Comparison of ENCODE assay signal across 9 mouse cellular contexts in genomic region chr11:50589060-50589459, GRCm38 (mm10). TPM values are rescaled to one million over a fixed set of nuclear protein-coding genes. Genes with fewer than 3 reads are reported as not detected.
DNase-seq lines count a peak whose midpoint lies in the region; ATAC-seq and TF ChIP-seq lines count a peak whose summit lies in the region.
"Had no signal": no experiment of that assay in that cellular context is flagged by ENCODE, and none has a peak within 500 bp of the region (broad histone marks: within the 10 kb centered on the region; RNA-seq: fewer than 3 reads in every experiment).

No protein-coding gene starts in this region.

- DNase-seq in cerebellum, adult 18-20 months: peak; percentile 40 to 67
- DNase-seq in cerebellum, adult 9-11 months: no peak
- DNase-seq in left cerebral cortex, adult 2 months (ENCODE audit: extremely low spot score in 1 of 2, low spot score in 2 of 2): peak in 1 of 2 experiments; percentile 51
- DNase-seq in left cerebral cortex, postnatal 36 days (ENCODE audit: low spot score in 2 of 2): no peak
- DNase-seq in ZHBTc4 (ENCODE audit: low read depth, low spot score): peak; percentile 68
- DNase-seq in gastrocnemius, postnatal 10 days: peak; percentile 67
- DNase-seq in midbrain, postnatal 0 days (ENCODE audit: low spot score): peak; percentile 22
- DNase-seq in Muller cell, postnatal 12 days (ENCODE audit: inconsistent ontology term): no peak

- WGBS in midbrain, postnatal 0 days: 46% methylated on average over 11 of the region's 11 CpGs

- no peak overlapping the region for H3K4me2 ChIP-seq in midbrain, postnatal 0 days (ENCODE audit: low read depth, low read length, poor library complexity, severe bottlenecking)
- H3K4me2 ChIP-seq: limb, embryonic 15.5 days had no signal

- no peak for ATAC-seq in midbrain, postnatal 0 days (ENCODE audit: low FRiP score)

- no peaks in the 10 kb centered on the region for H3K27me3 ChIP-seq in midbrain, postnatal 0 days (ENCODE audit: insufficient read depth, low read length)
- H3K27me3 ChIP-seq: limb, embryonic 15.5 days had no signal

- no peaks in the 10 kb centered on the region for H3K9me3 ChIP-seq in midbrain, postnatal 0 days (ENCODE audit: low read length)
- H3K9me3 ChIP-seq: limb, embryonic 15.5 days had no signal

- no peaks in the 10 kb centered on the region for H3K36me3 ChIP-seq in midbrain, postnatal 0 days (ENCODE audit: insufficient read depth, low read length)
- H3K36me3 ChIP-seq: limb, embryonic 15.5 days had no signal

- intact Hi-C loops in left cerebral cortex, adult 2 months (cut with DNase I): loop anchor here (5.0 kb wide), 1 partner anchor 147 kb away; no protein-coding TSS in a partner anchor
- intact Hi-C loops in left cerebral cortex, postnatal 36 days (cut with DNase I): no loop called here

- no peaks in the 10 kb centered on the region for H3K4me1 ChIP-seq in midbrain, postnatal 0 days (ENCODE audit: insufficient read depth, low read length)

- TF ChIP-seq CTCF in left cerebral cortex, adult 2 months (IDR thresholded peaks at IDR 0.05): peak; percentile 76
- TF ChIP-seq CTCF in midbrain, postnatal 0 days (IDR thresholded peaks at IDR 0.05): peak; percentile 80

- H3K4me3 ChIP-seq in left cerebral cortex, adult 2 months: no peak overlapping the region
- no peak overlapping the region for H3K4me3 ChIP-seq in midbrain, postnatal 0 days (ENCODE audit: low read depth, low read length)
- H3K4me3 ChIP-seq: limb, embryonic 15.5 days had no signal

- no peak overlapping the region for H3K9ac ChIP-seq in midbrain, postnatal 0 days (replicated peaks; ENCODE audit: low read length, poor library complexity, severe bottlenecking)
- H3K9ac ChIP-seq: limb, embryonic 15.5 days had no signal

- H3K27ac ChIP-seq in left cerebral cortex, adult 2 months: no peak overlapping the region
- H3K27ac ChIP-seq in midbrain, postnatal 0 days (ENCODE audit: low read depth, low read length): no peak overlapping the region
- H3K27ac ChIP-seq: limb, embryonic 15.5 days had no signal

RNA-seq across cellular contexts. Expression of gene Adamts2, which starts 12.8 kb away (rescaled TPM):
- 10 to 100 TPM; 10.9 to 13.0 TPM for total RNA-seq in left cerebral cortex, adult 2 months (2021)
- 10 to 100 TPM in 1 of 2 experiments, 1 to 10 TPM in 1; 8.2 to 12.6 TPM for total RNA-seq in left cerebral cortex, postnatal 36 days (2021)
- total RNA-seq in gastrocnemius, postnatal 10 days (2021): 10 to 100 TPM; 27.3 to 37.4 TPM
- total RNA-seq in midbrain, postnatal 0 days (2014; rRNA removed): 12.7 and 17.9 TPM in 2 replicates
- polyA plus RNA-seq in midbrain, postnatal 0 days (2015; fragmentation: Nextera tagmentation; extraction: Ambion mirVana): 4.5 and 4.9 TPM in 2 replicates

Comparison
In these comparisons a context has a peak if more than half of its experiments do, and no peak if none do; other contexts are left out.
1. DNase-seq: peak in cerebellum, adult 18-20 months (2 of 2), ZHBTc4 (single experiment), gastrocnemius, postnatal 10 days (single experiment) and midbrain, postnatal 0 days (single experiment); none in cerebellum, adult 9-11 months (single experiment), left cerebral cortex, postnatal 36 days (0 of 2) and Muller cell, postnatal 12 days (single experiment).